Mouse (Mus musculus): ENCODE measurements around the gene Nfia. TPM values are rescaled to one million over a fixed set of nuclear protein-coding genes. Genes with fewer than 3 reads are reported as not detected.

Nfia gene
- polyA plus RNA-seq, 1 experiment from 2014 or later, result 27.6 TPM

DNA sequence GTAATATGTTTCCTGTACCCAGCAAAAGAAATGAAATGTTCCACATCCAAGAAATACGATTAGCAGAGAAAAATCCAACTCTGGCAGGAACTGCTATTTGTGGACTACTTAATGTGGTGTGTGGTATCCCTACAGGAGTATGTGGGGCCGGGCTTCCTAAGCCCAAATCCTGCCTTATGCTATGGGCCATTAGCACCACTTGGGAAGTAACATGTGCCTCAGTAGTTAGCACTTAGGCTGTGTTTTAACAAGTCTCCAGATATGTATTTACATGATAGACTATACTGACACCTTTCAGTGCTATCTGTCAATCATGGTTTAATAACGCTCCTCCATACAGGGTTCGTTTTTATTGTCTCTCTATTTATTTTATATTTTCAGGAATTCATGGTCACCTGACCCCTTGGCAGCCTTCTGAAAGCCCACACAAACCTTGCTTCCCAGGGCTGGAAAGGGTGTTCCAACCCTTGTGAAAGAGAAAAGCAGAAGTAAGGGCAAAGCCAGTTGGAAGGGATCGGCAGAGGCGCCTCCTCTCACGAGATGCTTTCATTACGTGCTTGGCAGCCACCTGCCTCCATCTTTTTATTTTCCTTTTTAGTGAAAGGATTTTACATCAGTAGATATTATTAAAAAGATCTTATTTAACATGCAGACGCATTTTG lies 137.7 kb downstream of the Nfia start:
- H3K9ac ChIP-seq (ENCODE audit: low read length), result no peak overlapping the region
- DNase-seq (ENCODE audit: low spot score) (no peak), ATAC-seq (ENCODE audit: insufficient number of reproducible peaks, low FRiP score, low TSS enrichment, low read depth) (no peak)
- H3K27ac ChIP-seq (replicated peaks; ENCODE audit: low read depth, low read length), result no peak overlapping the region
- no peaks in the 10 kb centered on the region for H3K9me3 ChIP-seq (ENCODE audit: control insufficient read depth, low read length)
- H3K4me2 ChIP-seq (ENCODE audit: low read depth, severe bottlenecking), result no peak overlapping the region
- H3K27me3 ChIP-seq (ENCODE audit: control insufficient read depth, insufficient read depth, low read length), result no peaks in the 10 kb centered on the region
- no peaks in the 10 kb centered on the region for H3K36me3 ChIP-seq (ENCODE audit: control insufficient read depth, insufficient read depth, low read length)
- H3K4me1 ChIP-seq (ENCODE audit: control insufficient read depth, insufficient read depth, low read length), result no peaks in the 10 kb centered on the region
- 92% methylated on average over 9 of the region's 9 CpGs for WGBS
- H3K4me3 ChIP-seq (ENCODE audit: low read depth, low read length), result no peak overlapping the region

GRCm38 (mm10) chr4:97910777-97911580 lies 138.4 kb downstream of the Nfia start:
- Histone ChIP-seq H3K27me3 (ENCODE audit: control insufficient read depth, insufficient read depth, low read length) (no peaks in the 10 kb centered on the region), H3K27ac (replicated peaks; ENCODE audit: low read depth, low read length) (no peak overlapping the region), H3K4me2 (ENCODE audit: low read depth, severe bottlenecking) (no peak overlapping the region), H3K36me3 (ENCODE audit: control insufficient read depth, insufficient read depth, low read length) (no peaks in the 10 kb centered on the region), H3K4me1 (ENCODE audit: control insufficient read depth, insufficient read depth, low read length) (no peaks in the 10 kb centered on the region), H3K9me3 (ENCODE audit: control insufficient read depth, low read length) (no peaks in the 10 kb centered on the region), H3K9ac (ENCODE audit: low read length) (no peak overlapping the region), H3K4me3 (ENCODE audit: low read depth, low read length) (no peak overlapping the region)
- DNase-seq (ENCODE audit: low spot score) (no peak), ATAC-seq (ENCODE audit: insufficient number of reproducible peaks, low FRiP score, low TSS enrichment, low read depth) (no peak)
- 93% methylated on average over 27 of the region's 27 CpGs for WGBS

GRCm38 (mm10) chr4:97911755-97912154 lies 139.2 kb downstream of the Nfia start:
- ATAC-seq (ENCODE audit: insufficient number of reproducible peaks, low FRiP score, low TSS enrichment, low read depth), result no peak
- WGBS, result 94% methylated on average over 7 of the region's 7 CpGs

GRCm38 (mm10) chr4:97912155-97912554 lies 139.6 kb downstream of the Nfia start:
- 86% methylated on average over 6 of the region's 6 CpGs for WGBS
- no peaks in the 10 kb centered on the region for H3K36me3 ChIP-seq (ENCODE audit: control insufficient read depth, insufficient read depth, low read length)
- no peaks in the 10 kb centered on the region for H3K4me1 ChIP-seq (ENCODE audit: control insufficient read depth, insufficient read depth, low read length)
- no peaks in the 10 kb centered on the region for H3K27me3 ChIP-seq (ENCODE audit: control insufficient read depth, insufficient read depth, low read length)
- H3K9ac ChIP-seq (ENCODE audit: low read length), result no peak overlapping the region
- H3K4me2 ChIP-seq (ENCODE audit: low read depth, severe bottlenecking), result no peak overlapping the region
- ATAC-seq (ENCODE audit: insufficient number of reproducible peaks, low FRiP score, low TSS enrichment, low read depth), result no peak
- no peak overlapping the region for H3K4me3 ChIP-seq (ENCODE audit: low read depth, low read length)
- no peak overlapping the region for H3K27ac ChIP-seq (replicated peaks; ENCODE audit: low read depth, low read length)
- no peak for DNase-seq (ENCODE audit: low spot score)
- no peaks in the 10 kb centered on the region for H3K9me3 ChIP-seq (ENCODE audit: control insufficient read depth, low read length)

More at GRCm38 (mm10) chr4:97911755-97912154, 139.2 kb downstream of the Nfia start:
- H3K27me3 ChIP-seq (ENCODE audit: control insufficient read depth, insufficient read depth, low read length), result no peaks in the 10 kb centered on the region
- no peaks in the 10 kb centered on the region for H3K9me3 ChIP-seq (ENCODE audit: control insufficient read depth, low read length)
- no peak overlapping the region for H3K4me3 ChIP-seq (ENCODE audit: low read depth, low read length)
- no peak overlapping the region for H3K27ac ChIP-seq (replicated peaks; ENCODE audit: low read depth, low read length)
- H3K4me1 ChIP-seq (ENCODE audit: control insufficient read depth, insufficient read depth, low read length), result no peaks in the 10 kb centered on the region
- no peak overlapping the region for H3K9ac ChIP-seq (ENCODE audit: low read length)
- no peak overlapping the region for H3K4me2 ChIP-seq (ENCODE audit: low read depth, severe bottlenecking)
- H3K36me3 ChIP-seq (ENCODE audit: control insufficient read depth, insufficient read depth, low read length), result no peaks in the 10 kb centered on the region
- no peak for DNase-seq (ENCODE audit: low spot score)

DNA sequence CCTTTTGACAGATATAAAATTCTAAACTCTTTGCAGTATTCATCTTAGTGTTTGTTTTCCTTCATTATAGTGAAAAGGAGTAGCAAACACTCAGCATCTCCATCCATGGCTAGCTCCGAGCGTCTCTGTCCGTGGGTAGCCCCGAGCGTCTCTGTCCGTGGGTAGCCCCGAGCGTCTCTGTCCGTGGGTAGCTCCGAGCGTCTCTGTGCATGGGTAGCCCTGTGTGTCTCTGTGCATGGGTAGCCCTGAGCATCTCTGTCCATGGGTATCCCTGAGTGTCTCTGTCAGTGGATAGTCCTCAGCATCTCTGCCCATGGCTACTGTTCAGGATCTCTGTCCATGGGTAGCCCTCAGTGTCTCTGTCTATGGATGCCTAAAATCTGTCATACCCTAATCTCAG lies 140.0 kb downstream of the Nfia start:
- H3K4me1 ChIP-seq (ENCODE audit: control insufficient read depth, insufficient read depth, low read length), result no peaks in the 10 kb centered on the region
- H3K4me2 ChIP-seq (ENCODE audit: low read depth, severe bottlenecking), result no peak overlapping the region
- DNase-seq (ENCODE audit: low spot score) (no peak), ATAC-seq (ENCODE audit: insufficient number of reproducible peaks, low FRiP score, low TSS enrichment, low read depth) (no peak)
- WGBS, result 94% methylated on average over 11 of the region's 11 CpGs
- no peak overlapping the region for H3K9ac ChIP-seq (ENCODE audit: low read length)
- H3K27ac ChIP-seq (replicated peaks; ENCODE audit: low read depth, low read length), result no peak overlapping the region
- no peaks in the 10 kb centered on the region for H3K36me3 ChIP-seq (ENCODE audit: control insufficient read depth, insufficient read depth, low read length)
- H3K4me3 ChIP-seq (ENCODE audit: low read depth, low read length), result no peak overlapping the region
- H3K27me3 ChIP-seq (ENCODE audit: control insufficient read depth, insufficient read depth, low read length), result no peaks in the 10 kb centered on the region
- no peaks in the 10 kb centered on the region for H3K9me3 ChIP-seq (ENCODE audit: control insufficient read depth, low read length)

DNA sequence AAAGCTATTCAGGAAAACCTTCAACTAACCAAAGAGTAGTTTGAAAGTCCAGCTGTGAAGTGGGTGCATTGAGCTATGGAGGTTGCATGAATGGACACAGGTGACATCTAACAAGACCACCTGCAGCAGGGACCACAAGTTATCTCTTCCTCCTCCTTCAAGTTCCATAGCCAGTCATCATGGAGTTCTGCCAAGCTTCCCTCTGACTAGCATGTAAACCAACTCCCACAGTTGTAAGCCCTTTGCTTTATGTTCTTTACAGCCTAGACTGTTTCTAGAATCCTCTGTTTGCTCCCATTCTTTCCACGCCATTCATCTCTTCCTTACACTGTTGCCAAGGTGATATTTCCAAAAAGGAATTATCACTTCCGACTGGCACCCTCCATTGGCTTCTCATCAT lies 141.8 kb downstream of the Nfia start:
- H3K27me3 ChIP-seq (ENCODE audit: control insufficient read depth, insufficient read depth, low read length), result no peaks in the 10 kb centered on the region
- H3K9ac ChIP-seq (ENCODE audit: low read length), result no peak overlapping the region
- DNase-seq (ENCODE audit: low spot score) (no peak), ATAC-seq (ENCODE audit: insufficient number of reproducible peaks, low FRiP score, low TSS enrichment, low read depth) (no peak)
- H3K4me1 ChIP-seq (ENCODE audit: control insufficient read depth, insufficient read depth, low read length), result no peaks in the 10 kb centered on the region
- no peaks in the 10 kb centered on the region for H3K9me3 ChIP-seq (ENCODE audit: control insufficient read depth, low read length)
- no peak overlapping the region for H3K4me2 ChIP-seq (ENCODE audit: low read depth, severe bottlenecking)
- WGBS, result 91% methylated on average over 2 of the region's 2 CpGs
- no peaks in the 10 kb centered on the region for H3K36me3 ChIP-seq (ENCODE audit: control insufficient read depth, insufficient read depth, low read length)
- H3K27ac ChIP-seq (replicated peaks; ENCODE audit: low read depth, low read length), result no peak overlapping the region
- no peak overlapping the region for H3K4me3 ChIP-seq (ENCODE audit: low read depth, low read length)

- DNase-seq (ENCODE audit: low spot score) (no peak), ATAC-seq (ENCODE audit: insufficient number of reproducible peaks, low FRiP score, low TSS enrichment, low read depth) (no peak)
- WGBS, result 94% methylated on average over 5 of the region's 5 CpGs
- no peak overlapping the region for H3K4me3 ChIP-seq (ENCODE audit: low read depth, low read length)
- H3K27ac ChIP-seq (replicated peaks; ENCODE audit: low read depth, low read length), result no peak overlapping the region
- H3K9me3 ChIP-seq (ENCODE audit: control insufficient read depth, low read length), result no peaks in the 10 kb centered on the region
- H3K36me3 ChIP-seq (ENCODE audit: control insufficient read depth, insufficient read depth, low read length), result no peaks in the 10 kb centered on the region
- H3K4me2 ChIP-seq (ENCODE audit: low read depth, severe bottlenecking), result no peak overlapping the region
- H3K9ac ChIP-seq (ENCODE audit: low read length), result no peak overlapping the region
- no peaks in the 10 kb centered on the region for H3K4me1 ChIP-seq (ENCODE audit: control insufficient read depth, insufficient read depth, low read length)
- H3K27me3 ChIP-seq (ENCODE audit: control insufficient read depth, insufficient read depth, low read length), result no peaks in the 10 kb centered on the region
Measured at GRCm38 (mm10) chr4:97914761-97915160, 142.2 kb downstream of the Nfia start.

DNA sequence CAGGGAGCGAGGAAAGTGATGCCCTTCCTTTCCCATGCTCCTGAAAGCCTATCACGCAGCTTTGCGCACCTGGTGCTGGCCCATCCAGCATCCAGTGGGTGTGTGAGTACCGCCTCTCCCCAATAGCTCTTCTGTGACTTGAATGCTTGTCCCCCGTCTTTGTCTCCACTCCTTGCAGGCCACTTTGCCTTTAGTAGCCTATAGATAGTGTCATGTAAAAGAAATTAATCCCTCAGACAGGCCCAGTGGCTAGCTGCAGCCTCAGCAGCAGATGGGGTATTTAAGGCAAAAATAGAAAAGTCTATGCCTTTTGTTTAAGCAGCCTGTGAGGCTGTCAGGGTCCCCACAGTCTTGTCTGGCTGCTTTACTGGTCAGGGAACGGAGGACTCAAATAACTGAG lies 145.0 kb downstream of the Nfia start:
- no peak overlapping the region for H3K9ac ChIP-seq (ENCODE audit: low read length)
- no peak overlapping the region for H3K27ac ChIP-seq (replicated peaks; ENCODE audit: low read depth, low read length)
- peaks cover 4% of the 10 kb centered on the region; the same call in 1 of the 2 replicates for H3K4me1 ChIP-seq (ENCODE audit: control insufficient read depth, insufficient read depth, low read length)
- DNase-seq (ENCODE audit: low spot score) (no peak), ATAC-seq (ENCODE audit: insufficient number of reproducible peaks, low FRiP score, low TSS enrichment, low read depth) (no peak)
- no peaks in the 10 kb centered on the region for H3K27me3 ChIP-seq (ENCODE audit: control insufficient read depth, insufficient read depth, low read length)
- no peak overlapping the region for H3K4me2 ChIP-seq (ENCODE audit: low read depth, severe bottlenecking)
- H3K36me3 ChIP-seq (ENCODE audit: control insufficient read depth, insufficient read depth, low read length), result no peaks in the 10 kb centered on the region
- H3K9me3 ChIP-seq (ENCODE audit: control insufficient read depth, low read length), result no peaks in the 10 kb centered on the region
- no peak overlapping the region for H3K4me3 ChIP-seq (ENCODE audit: low read depth, low read length)
- 75% methylated on average over 6 of the region's 6 CpGs for WGBS

Measured in limb, embryonic 11.5 days (tissue).